Mouse (Mus musculus): Measurements from ENCODE around the gene Flnb. TPM values are rescaled to one million over a fixed set of nuclear protein-coding genes. Genes with fewer than 3 reads are reported as not detected.

Gene Flnb
- polyA plus RNA-seq, 1 experiment from 2014 or later = 16.0 TPM

DNA sequence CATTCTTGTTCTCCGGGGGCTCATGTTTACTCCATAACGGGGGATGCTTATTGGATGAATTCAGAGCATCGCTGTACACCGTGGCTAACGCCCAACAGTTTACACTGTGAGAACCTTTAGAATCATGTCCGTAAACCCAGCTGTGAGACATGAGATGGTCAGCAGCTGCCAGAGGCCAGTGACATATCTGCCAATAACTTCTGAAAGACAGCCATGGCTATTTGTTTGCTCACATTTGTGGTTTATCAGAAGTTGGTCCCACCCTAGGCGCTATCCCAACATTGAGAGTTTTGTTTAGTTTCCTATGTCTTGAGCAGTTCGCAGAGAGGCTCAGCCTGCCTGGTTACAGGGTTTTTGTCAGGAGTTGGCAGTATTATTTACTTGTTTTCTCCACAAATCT lies 3.6 kb downstream of the Flnb start:
- no peak overlapping the region for H3K4me2 ChIP-seq (ENCODE audit: low read depth, low read length)

GRCm38 (mm10) chr14:7822693-7823092 lies 4.9 kb downstream of the Flnb start:
- H3K4me1 ChIP-seq (replicated peaks; ENCODE audit: control insufficient read depth, insufficient read depth, low read length) = peaks cover 39% of the 10 kb centered on the region
- ATAC-seq (ENCODE audit: low read depth) = 0 out of 2 replicates have a peak, but pooled peaks have one; percentile 8
- H3K4me3 ChIP-seq (ENCODE audit: low read length) = no peak overlapping the region
- H3K27me3 ChIP-seq (ENCODE audit: control insufficient read depth, insufficient read depth, low read depth, low read length) = no peaks in the 10 kb centered on the region
- no peak overlapping the region; the same call in 1 of the 2 replicates for H3K9ac ChIP-seq (ENCODE audit: low read length)
- 0 out of 2 replicates have a peak overlapping the region, but pooled peaks have one; percentile 8 for H3K27ac ChIP-seq (ENCODE audit: low read length)
- WGBS = 30% methylated on average over 7 of the region's 7 CpGs
- H3K36me3 ChIP-seq (ENCODE audit: control insufficient read depth, insufficient read depth, low read length) = no peaks in the 10 kb centered on the region
- no peak overlapping the region for H3K4me2 ChIP-seq (ENCODE audit: low read depth, low read length)
- no peaks in the 10 kb centered on the region for H3K9me3 ChIP-seq (ENCODE audit: control insufficient read depth, low read length)

More for the DNA sequence above, 3.6 kb downstream of the Flnb start:
- WGBS = 53% methylated on average over 8 of the region's 8 CpGs
- H3K4me1 ChIP-seq (replicated peaks; ENCODE audit: control insufficient read depth, insufficient read depth, low read length) = peaks cover 30% of the 10 kb centered on the region
- no peak overlapping the region for H3K9ac ChIP-seq (ENCODE audit: low read length)
- H3K9me3 ChIP-seq (ENCODE audit: control insufficient read depth, low read length) = no peaks in the 10 kb centered on the region
- ATAC-seq (ENCODE audit: low read depth) = no peak
- no peak overlapping the region for H3K27ac ChIP-seq (ENCODE audit: low read length)
- no peaks in the 10 kb centered on the region for H3K27me3 ChIP-seq (ENCODE audit: control insufficient read depth, insufficient read depth, low read depth, low read length)
- no peaks in the 10 kb centered on the region for H3K36me3 ChIP-seq (ENCODE audit: control insufficient read depth, insufficient read depth, low read length)
- no peak overlapping the region for H3K4me3 ChIP-seq (ENCODE audit: low read length)

GRCm38 (mm10) chr14:7824651-7825268 lies 7.0 kb downstream of the Flnb start:
- ATAC-seq (ENCODE audit: low read depth) = peak; percentile 31
- no peak overlapping the region for H3K9ac ChIP-seq (ENCODE audit: low read length)

GRCm38 (mm10) chr14:7826151-7826937 lies 8.6 kb downstream of the Flnb start:
- H3K27me3 ChIP-seq (ENCODE audit: control insufficient read depth, insufficient read depth, low read depth, low read length) = no peaks in the 10 kb centered on the region
- peak overlapping the region; percentile 30 for H3K9ac ChIP-seq (ENCODE audit: low read length)
- peak; percentile 56 for ATAC-seq (ENCODE audit: low read depth)
- no peaks in the 10 kb centered on the region for H3K9me3 ChIP-seq (ENCODE audit: control insufficient read depth, low read length)
- no peaks in the 10 kb centered on the region for H3K36me3 ChIP-seq (ENCODE audit: control insufficient read depth, insufficient read depth, low read length)
- H3K4me2 ChIP-seq (ENCODE audit: low read depth, low read length) = peak overlapping the region; percentile 6; the same call in 1 of the 2 replicates
- no peak overlapping the region for H3K4me3 ChIP-seq (ENCODE audit: low read length)
- H3K27ac ChIP-seq (ENCODE audit: low read length) = peak overlapping the region; percentile 79
- peaks cover 33% of the 10 kb centered on the region for H3K4me1 ChIP-seq (replicated peaks; ENCODE audit: control insufficient read depth, insufficient read depth, low read length)
- 39% methylated on average over 10 of the region's 10 CpGs for WGBS

More at GRCm38 (mm10) chr14:7824651-7825268, 7.0 kb downstream of the Flnb start:
- Histone ChIP-seq H3K27ac (ENCODE audit: low read length) (no peak overlapping the region), H3K4me2 (ENCODE audit: low read depth, low read length) (no peak overlapping the region), H3K36me3 (ENCODE audit: control insufficient read depth, insufficient read depth, low read length) (no peaks in the 10 kb centered on the region), H3K27me3 (ENCODE audit: control insufficient read depth, insufficient read depth, low read depth, low read length) (no peaks in the 10 kb centered on the region), H3K9me3 (ENCODE audit: control insufficient read depth, low read length) (no peaks in the 10 kb centered on the region), H3K4me1 (replicated peaks; ENCODE audit: control insufficient read depth, insufficient read depth, low read length) (peaks cover 38% of the 10 kb centered on the region), H3K4me3 (ENCODE audit: low read length) (no peak overlapping the region)
- 31% methylated on average over 8 of the region's 8 CpGs for WGBS

DNA sequence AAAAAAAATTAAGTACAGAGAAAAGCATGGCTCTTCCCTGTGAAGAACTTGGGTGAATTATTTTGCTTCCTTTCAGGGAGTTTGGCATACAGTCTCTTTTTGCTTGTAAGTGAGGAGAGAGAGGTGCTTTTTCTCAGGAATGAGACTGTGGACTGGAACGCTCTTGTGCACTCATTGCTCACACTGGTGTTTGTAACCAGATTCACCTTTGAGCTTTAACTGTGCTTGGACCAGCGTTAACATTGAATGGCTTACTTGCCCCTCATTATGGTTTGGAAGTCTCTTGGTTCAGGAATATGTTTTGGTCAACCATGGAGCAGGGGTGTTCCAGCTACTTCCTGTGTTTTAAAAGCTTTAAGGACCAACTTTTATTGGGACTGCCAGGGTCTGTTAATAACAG lies 11.4 kb downstream of the Flnb start:
- Histone ChIP-seq H3K27ac (ENCODE audit: low read length) (no peak overlapping the region), H3K9ac (ENCODE audit: low read length) (no peak overlapping the region), H3K4me2 (ENCODE audit: low read depth, low read length) (no peak overlapping the region), H3K4me1 (replicated peaks; ENCODE audit: control insufficient read depth, insufficient read depth, low read length) (peaks cover 24% of the 10 kb centered on the region), H3K36me3 (ENCODE audit: control insufficient read depth, insufficient read depth, low read length) (no peaks in the 10 kb centered on the region), H3K27me3 (ENCODE audit: control insufficient read depth, insufficient read depth, low read depth, low read length) (no peaks in the 10 kb centered on the region), H3K4me3 (ENCODE audit: low read length) (no peak overlapping the region), H3K9me3 (ENCODE audit: control insufficient read depth, low read length) (no peaks in the 10 kb centered on the region)
- no peak for ATAC-seq (ENCODE audit: low read depth)
- WGBS = 70% methylated on average over 2 of the region's 2 CpGs

- no peak overlapping the region for H3K4me2 ChIP-seq (ENCODE audit: low read depth, low read length)
- 50% methylated on average over 1 of the region's 1 CpGs for WGBS
Measured at GRCm38 (mm10) chr14:7831770-7832439, 14.1 kb downstream of the Flnb start.

DNA sequence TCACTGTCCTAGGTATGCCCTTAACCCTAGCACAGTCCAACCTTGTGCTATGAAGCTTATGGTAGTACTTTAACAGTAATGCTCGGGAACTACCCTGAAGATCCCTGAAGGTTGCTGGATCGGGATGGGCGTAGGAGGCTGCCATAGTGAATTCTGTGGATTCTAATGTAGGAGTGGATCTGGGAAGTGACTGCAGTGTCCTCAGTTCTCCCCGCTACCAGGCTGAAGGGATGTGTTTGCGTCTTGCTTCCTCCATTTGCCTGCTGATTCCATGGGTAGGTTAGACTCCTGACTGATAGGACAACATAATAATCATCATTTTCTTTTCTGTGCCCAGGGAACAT lies 14.7 kb downstream of the Flnb start:
- H3K27ac ChIP-seq (ENCODE audit: low read length) = no peak overlapping the region
- no peak overlapping the region for H3K9ac ChIP-seq (ENCODE audit: low read length)
- 90% methylated on average over 5 of the region's 5 CpGs for WGBS
- no peak overlapping the region for H3K4me2 ChIP-seq (ENCODE audit: low read depth, low read length)
- H3K4me3 ChIP-seq (ENCODE audit: low read length) = no peak overlapping the region
- H3K4me1 ChIP-seq (replicated peaks; ENCODE audit: control insufficient read depth, insufficient read depth, low read length) = 0 out of 2 replicates have a peak, but pooled peaks cover 5% of the 10 kb centered on the region
- no peaks in the 10 kb centered on the region for H3K36me3 ChIP-seq (ENCODE audit: control insufficient read depth, insufficient read depth, low read length)
- ATAC-seq (ENCODE audit: low read depth) = no peak
- no peaks in the 10 kb centered on the region for H3K27me3 ChIP-seq (ENCODE audit: control insufficient read depth, insufficient read depth, low read depth, low read length)
- H3K9me3 ChIP-seq (ENCODE audit: control insufficient read depth, low read length) = no peaks in the 10 kb centered on the region

More at GRCm38 (mm10) chr14:7831770-7832439, 14.1 kb downstream of the Flnb start:
- Histone ChIP-seq H3K9me3 (ENCODE audit: control insufficient read depth, low read length) (no peaks in the 10 kb centered on the region), H3K4me3 (ENCODE audit: low read length) (no peak overlapping the region), H3K36me3 (ENCODE audit: control insufficient read depth, insufficient read depth, low read length) (no peaks in the 10 kb centered on the region), H3K4me1 (replicated peaks; ENCODE audit: control insufficient read depth, insufficient read depth, low read length) (peaks cover 8% of the 10 kb centered on the region; the same call in 1 of the 2 replicates), H3K9ac (ENCODE audit: low read length) (no peak overlapping the region), H3K27me3 (ENCODE audit: control insufficient read depth, insufficient read depth, low read depth, low read length) (no peaks in the 10 kb centered on the region), H3K27ac (ENCODE audit: low read length) (no peak overlapping the region)
- no peak for ATAC-seq (ENCODE audit: low read depth)

GRCm38 (mm10) chr14:7833458-7833857 lies 15.7 kb downstream of the Flnb start:
- Histone ChIP-seq H3K4me2 (ENCODE audit: low read depth, low read length) (no peak overlapping the region), H3K4me1 (replicated peaks; ENCODE audit: control insufficient read depth, insufficient read depth, low read length) (0 out of 2 replicates have a peak, but pooled peaks cover 5% of the 10 kb centered on the region), H3K27ac (ENCODE audit: low read length) (no peak overlapping the region), H3K9me3 (ENCODE audit: control insufficient read depth, low read length) (no peaks in the 10 kb centered on the region), H3K9ac (ENCODE audit: low read length) (no peak overlapping the region), H3K36me3 (ENCODE audit: control insufficient read depth, insufficient read depth, low read length) (no peaks in the 10 kb centered on the region), H3K27me3 (ENCODE audit: control insufficient read depth, insufficient read depth, low read depth, low read length) (no peaks in the 10 kb centered on the region), H3K4me3 (ENCODE audit: low read length) (no peak overlapping the region)
- ATAC-seq (ENCODE audit: low read depth) = no peak
- 77% methylated on average over 4 of the region's 4 CpGs for WGBS

DNA sequence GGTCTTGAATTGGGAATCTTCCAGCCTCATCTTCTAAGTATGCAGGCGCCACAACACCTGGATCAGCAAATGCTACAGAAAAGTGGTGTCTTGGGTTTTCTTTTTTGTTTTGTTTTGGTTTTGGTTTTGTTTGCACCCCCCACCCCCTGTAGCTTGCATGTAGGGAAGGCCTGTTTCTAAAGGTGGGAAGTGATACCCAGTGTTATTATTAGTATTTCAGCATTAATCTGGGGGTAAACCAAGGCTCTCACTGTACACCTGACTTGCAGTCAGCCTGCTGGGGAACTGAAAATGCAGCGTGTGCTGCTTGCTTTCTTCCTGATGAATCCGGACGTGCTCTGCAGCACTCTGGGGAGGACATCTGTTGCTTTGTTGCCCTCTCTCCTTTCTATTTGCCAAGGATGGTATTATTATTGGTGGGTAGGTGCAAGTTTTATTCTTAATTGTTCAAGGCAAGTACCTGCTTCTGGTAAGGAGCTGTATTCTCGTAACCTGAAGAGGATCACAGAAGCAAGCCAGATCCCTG lies 20.9 kb downstream of the Flnb start:
- Histone ChIP-seq H3K4me2 (ENCODE audit: low read depth, low read length) (no peak overlapping the region), H3K9me3 (ENCODE audit: control insufficient read depth, low read length) (no peaks in the 10 kb centered on the region), H3K9ac (ENCODE audit: low read length) (no peak overlapping the region), H3K4me1 (replicated peaks; ENCODE audit: control insufficient read depth, insufficient read depth, low read length) (peaks cover 9% of the 10 kb centered on the region), H3K27ac (ENCODE audit: low read length) (no peak overlapping the region), H3K36me3 (ENCODE audit: control insufficient read depth, insufficient read depth, low read length) (no peaks in the 10 kb centered on the region), H3K27me3 (ENCODE audit: control insufficient read depth, insufficient read depth, low read depth, low read length) (no peaks in the 10 kb centered on the region), H3K4me3 (ENCODE audit: low read length) (no peak overlapping the region)
- WGBS = 86% methylated on average over 5 of the region's 5 CpGs
- no peak for ATAC-seq (ENCODE audit: low read depth)

Data from lung, embryonic 16.5 days (tissue).